Mouse (Mus musculus): ENCODE data around the gene Olfr885. TPM values are rescaled to one million over a fixed set of nuclear protein-coding genes. Genes with fewer than 3 reads are reported as not detected.

The Olfr885 gene
- polyA plus RNA-seq (2014; fragmentation: Nextera tagmentation; extraction: Ambion mirVana) = not detected in 2 replicates

GRCm38 (mm10) chr9:38061022-38061421 lies at the start of gene Olfr885:
Olfr885 (plus strand) TSS chr9:38061322.
- Histone ChIP-seq H3K36me3 (ENCODE audit: control insufficient read depth, insufficient read depth, low read length) (no peaks in the 10 kb centered on the region), H3K4me1 (ENCODE audit: control insufficient read depth, insufficient read depth, low read length) (no peaks in the 10 kb centered on the region), H3K9ac (ENCODE audit: low read length) (no peak within 1 kb of the TSS), H3K4me3 (ENCODE audit: low read depth, low read length) (no peak within 1 kb of the TSS), H3K9me3 (ENCODE audit: control insufficient read depth, low read length) (no peaks in the 10 kb centered on the region), H3K4me2 (ENCODE audit: low read depth) (no peak within 1 kb of the TSS), H3K27ac (ENCODE audit: low read depth, low read length) (no peak within 1 kb of the TSS), H3K27me3 (ENCODE audit: control insufficient read depth, insufficient read depth, low read length) (no peaks in the 10 kb centered on the region)
- ATAC-seq (ENCODE audit: insufficient read depth, low FRiP score, low TSS enrichment) (no peak), DNase-seq (ENCODE audit: low spot score) (no peak)
- 90% methylated on average over 3 of the region's 3 CpGs for WGBS

GRCm38 (mm10) chr9:38025508-38025907 lies 35.6 kb upstream of the Olfr885 start, which contains the start of gene Olfr883:
Olfr883 (plus strand) TSS chr9:38025808.
- no peak for ATAC-seq (ENCODE audit: insufficient read depth, low FRiP score, low TSS enrichment)
- Histone ChIP-seq H3K27ac (ENCODE audit: low read depth, low read length) (no peak within 1 kb of the TSS), H3K36me3 (ENCODE audit: control insufficient read depth, insufficient read depth, low read length) (no peaks in the 10 kb centered on the region), H3K9ac (ENCODE audit: low read length) (no peak within 1 kb of the TSS), H3K9me3 (ENCODE audit: control insufficient read depth, low read length) (no peaks in the 10 kb centered on the region), H3K4me1 (ENCODE audit: control insufficient read depth, insufficient read depth, low read length) (no peaks in the 10 kb centered on the region), H3K27me3 (ENCODE audit: control insufficient read depth, insufficient read depth, low read length) (no peaks in the 10 kb centered on the region), H3K4me2 (ENCODE audit: low read depth) (no peak within 1 kb of the TSS), H3K4me3 (ENCODE audit: low read depth, low read length) (no peak within 1 kb of the TSS)
- no peak for DNase-seq (ENCODE audit: low spot score)
- WGBS = 92% methylated on average over 1 of the region's 1 CpGs

GRCm38 (mm10) chr9:38046255-38046654 lies 14.9 kb upstream of the Olfr885 start, which contains the start of gene Olfr884:
Olfr884 (plus strand) TSS chr9:38046555.
- no peak for ATAC-seq (ENCODE audit: insufficient read depth, low FRiP score, low TSS enrichment)
- 78% methylated on average over 1 of the region's 1 CpGs for WGBS
- no peak within 1 kb of the TSS for H3K4me2 ChIP-seq (ENCODE audit: low read depth)

GRCm38 (mm10) chr9:38083772-38084171 lies 22.6 kb downstream of the Olfr885 start, which contains the start of gene Olfr887:
Olfr887 (plus strand) TSS chr9:38084072.
- no peak for ATAC-seq (ENCODE audit: insufficient read depth, low FRiP score, low TSS enrichment)

More at GRCm38 (mm10) chr9:38046255-38046654, 14.9 kb upstream of the Olfr885 start, which contains the start of gene Olfr884:
- Histone ChIP-seq H3K9ac (ENCODE audit: low read length) (no peak within 1 kb of the TSS), H3K36me3 (ENCODE audit: control insufficient read depth, insufficient read depth, low read length) (no peaks in the 10 kb centered on the region), H3K4me3 (ENCODE audit: low read depth, low read length) (no peak within 1 kb of the TSS), H3K27ac (ENCODE audit: low read depth, low read length) (no peak within 1 kb of the TSS), H3K4me1 (ENCODE audit: control insufficient read depth, insufficient read depth, low read length) (no peaks in the 10 kb centered on the region), H3K9me3 (ENCODE audit: control insufficient read depth, low read length) (no peaks in the 10 kb centered on the region), H3K27me3 (ENCODE audit: control insufficient read depth, insufficient read depth, low read length) (no peaks in the 10 kb centered on the region)
- DNase-seq (ENCODE audit: low spot score) = no peak

GRCm38 (mm10) chr9:38107828-38108227 lies 46.7 kb downstream of the Olfr885 start, which contains the start of gene Olfr888:
Olfr888 (plus strand) TSS chr9:38108128.
- no peak for ATAC-seq (ENCODE audit: insufficient read depth, low FRiP score, low TSS enrichment)
- WGBS = 90% methylated on average over 1 of the region's 1 CpGs
- Histone ChIP-seq H3K9me3 (ENCODE audit: control insufficient read depth, low read length) (no peaks in the 10 kb centered on the region), H3K27me3 (ENCODE audit: control insufficient read depth, insufficient read depth, low read length) (no peaks in the 10 kb centered on the region), H3K4me3 (ENCODE audit: low read depth, low read length) (no peak within 1 kb of the TSS), H3K4me2 (ENCODE audit: low read depth) (no peak within 1 kb of the TSS), H3K4me1 (ENCODE audit: control insufficient read depth, insufficient read depth, low read length) (no peaks in the 10 kb centered on the region), H3K27ac (ENCODE audit: low read depth, low read length) (no peak within 1 kb of the TSS), H3K36me3 (ENCODE audit: control insufficient read depth, insufficient read depth, low read length) (no peaks in the 10 kb centered on the region), H3K9ac (ENCODE audit: low read length) (no peak within 1 kb of the TSS)
- DNase-seq (ENCODE audit: low spot score) = no peak

More at GRCm38 (mm10) chr9:38083772-38084171, 22.6 kb downstream of the Olfr885 start, which contains the start of gene Olfr887:
- Histone ChIP-seq H3K9me3 (ENCODE audit: control insufficient read depth, low read length) (no peaks in the 10 kb centered on the region), H3K27ac (ENCODE audit: low read depth, low read length) (no peak within 1 kb of the TSS), H3K4me2 (ENCODE audit: low read depth) (no peak within 1 kb of the TSS), H3K4me1 (ENCODE audit: control insufficient read depth, insufficient read depth, low read length) (no peaks in the 10 kb centered on the region), H3K4me3 (ENCODE audit: low read depth, low read length) (no peak within 1 kb of the TSS), H3K9ac (ENCODE audit: low read length) (no peak within 1 kb of the TSS), H3K36me3 (ENCODE audit: control insufficient read depth, insufficient read depth, low read length) (no peaks in the 10 kb centered on the region), H3K27me3 (ENCODE audit: control insufficient read depth, insufficient read depth, low read length) (no peaks in the 10 kb centered on the region)
- DNase-seq (ENCODE audit: low spot score) = no peak
- WGBS = 80% methylated on average over 1 of the region's 1 CpGs

Other genes starting within 250 kb of the Olfr885 start
- gene Olfr877, start 207.1 kb upstream of the Olfr885 start, polyA plus RNA-seq (2014; fragmentation: Nextera tagmentation; extraction: Ambion mirVana) = not detected in 2 replicates
- gene Olfr145, start 164.6 kb upstream of the Olfr885 start, polyA plus RNA-seq (2014; fragmentation: Nextera tagmentation; extraction: Ambion mirVana) = not detected in 2 replicates
- gene Olfr878, start 143.5 kb upstream of the Olfr885 start, polyA plus RNA-seq (2014; fragmentation: Nextera tagmentation; extraction: Ambion mirVana) = not detected in 2 replicates
- not detected in 2 replicates for gene Olfr881, start 69.5 kb upstream of the Olfr885 start, polyA plus RNA-seq (2014; fragmentation: Nextera tagmentation; extraction: Ambion mirVana)
- gene Olfr883, start 35.5 kb upstream of the Olfr885 start, polyA plus RNA-seq (2014; fragmentation: Nextera tagmentation; extraction: Ambion mirVana) = not detected in 2 replicates
- gene Olfr884, start 14.8 kb upstream of the Olfr885 start, polyA plus RNA-seq (2014; fragmentation: Nextera tagmentation; extraction: Ambion mirVana) = not detected in 2 replicates
- gene Olfr887, start 22.8 kb downstream of the Olfr885 start, polyA plus RNA-seq (2014; fragmentation: Nextera tagmentation; extraction: Ambion mirVana) = not detected in 2 replicates
- not detected in 2 replicates for gene Olfr888, start 46.8 kb downstream of the Olfr885 start, polyA plus RNA-seq (2014; fragmentation: Nextera tagmentation; extraction: Ambion mirVana)
- gene Olfr889, start 53.9 kb downstream of the Olfr885 start, polyA plus RNA-seq (2014; fragmentation: Nextera tagmentation; extraction: Ambion mirVana) = 0.15 and 0.16 TPM in 2 replicates
- not detected in 2 replicates for gene Olfr890, start 81.2 kb downstream of the Olfr885 start, polyA plus RNA-seq (2014; fragmentation: Nextera tagmentation; extraction: Ambion mirVana)
- not detected in 2 replicates for gene Olfr891, start 119.5 kb downstream of the Olfr885 start, polyA plus RNA-seq (2014; fragmentation: Nextera tagmentation; extraction: Ambion mirVana)
- gene Olfr893, start 147.0 kb downstream of the Olfr885 start, polyA plus RNA-seq (2014; fragmentation: Nextera tagmentation; extraction: Ambion mirVana) = not detected in 2 replicates
- gene Olfr894, start 156.7 kb downstream of the Olfr885 start, polyA plus RNA-seq (2014; fragmentation: Nextera tagmentation; extraction: Ambion mirVana) = not detected in 2 replicates
- gene Olfr143, start 191.5 kb downstream of the Olfr885 start, polyA plus RNA-seq (2014; fragmentation: Nextera tagmentation; extraction: Ambion mirVana) = not detected in 2 replicates
- gene Olfr895, start 206.5 kb downstream of the Olfr885 start, polyA plus RNA-seq (2014; fragmentation: Nextera tagmentation; extraction: Ambion mirVana) = not detected in 2 replicates
- gene Olfr896-ps1, start 229.8 kb downstream of the Olfr885 start, polyA plus RNA-seq (2014; fragmentation: Nextera tagmentation; extraction: Ambion mirVana) = not detected in 2 replicates

Measured in neural tube, embryonic 11.5 days (tissue).